Mouse (Mus musculus) midbrain, postnatal 0 days (tissue): ENCODE data around the gene Zfp865. TPM values are rescaled to one million over a fixed set of nuclear protein-coding genes. Genes with fewer than 3 reads are reported as not detected.
A peak's percentile ranks its signal among the peaks of the same experiment; 100 is the strongest.

Experiments
- ATAC-seq: fragments of 200-750 bp; cut with Nextera tagmentation; 2 replicates; pipeline ENCODE4 v1.8.0; 2017; ENCODE audit warnings: moderate number of reproducible peaks, mild to moderate bottlenecking, moderate TSS enrichment, moderate library complexity; ENCODE audit not compliant: low FRiP score
- DNase-seq: peaks from one replicate; pipeline ENCODE4 v3.0.0-alpha.2; 2015; ENCODE audit warnings: low spot score
- H3K27ac ChIP-seq: fragments of 300-500 bp; sonication (generic); 2 replicates; pipeline ENCODE4 v1.5.1; 2014; ENCODE audit warnings: low read depth, mild to moderate bottlenecking, low read length, mixed read lengths
- H3K27me3 ChIP-seq: fragments of 300-500 bp; sonication (generic); 2 replicates; pipeline ENCODE4 v1.6.1; 2014; ENCODE audit warnings: low read length, control low read depth, mixed read lengths; ENCODE audit not compliant: insufficient read depth
- H3K36me3 ChIP-seq: fragments of 300-500 bp; sonication (generic); 2 replicates; pipeline ENCODE4 v1.6.1; 2014; ENCODE audit warnings: low read length, control low read depth, mixed read lengths; ENCODE audit not compliant: insufficient read depth
- H3K4me1 ChIP-seq: fragments of 300-500 bp; sonication (generic); 2 replicates; pipeline ENCODE4 v1.6.1; 2014; ENCODE audit warnings: mild to moderate bottlenecking, control low read depth, antibody characterized with exemption, low read length, mixed read lengths; ENCODE audit not compliant: insufficient read depth
- H3K4me2 ChIP-seq: fragments of 300-500 bp; sonication (generic); 2 replicates; pipeline ENCODE4 v1.6.1; 2014; ENCODE audit warnings: low read depth, mild to moderate bottlenecking, low read length, mixed read lengths; ENCODE audit not compliant: poor library complexity, severe bottlenecking
- H3K4me3 ChIP-seq: fragments of 300-500 bp; sonication (generic); 2 replicates; pipeline ENCODE4 v1.5.1; 2014; ENCODE audit warnings: low read depth, mild to moderate bottlenecking, low read length, moderate library complexity
- H3K9ac ChIP-seq: fragments of 300-500 bp; sonication (generic); replicated peaks from 2 replicates; pipeline ENCODE4 v1.6.1; 2014; ENCODE audit warnings: mild to moderate bottlenecking, low read length, moderate library complexity, mixed read lengths; ENCODE audit not compliant: poor library complexity, severe bottlenecking
- H3K9me3 ChIP-seq: fragments of 300-500 bp; sonication (generic); 2 replicates; pipeline ENCODE4 v1.6.1; 2016; ENCODE audit warnings: low read length, control low read depth
- CTCF ChIP-seq: IDR thresholded peaks from 2 replicates; pipeline ENCODE4 v1.5.1; 2016; ENCODE audit warnings: antibody characterized with exemption, mild to moderate bottlenecking
- WGBS: fragments of 180-500 bp; shearing (Covaris S2); extraction: QIAGEN DNeasy Blood & Tissue Kit; methylation state at CpG from one replicate; pipeline ENCODE4 v1.1.7; 2014; 5-methylcytosine and 5-hydroxymethylcytosine counted together
- polyA plus RNA-seq: library from polyadenylated mRNA; unstranded; fragments of >200 nt; fragmentation: Nextera tagmentation; extraction: Ambion mirVana; gene quantifications from 2 replicates; pipeline ENCODE4 v1.2.1, GENCODE M21; 2015
- total RNA-seq: library from RNA; depleted of rRNA; stranded (reverse); fragments of >200 nt; gene quantifications from 2 replicates; pipeline ENCODE4 v1.2.3, GENCODE M21; 2014

Zfp865 gene
- total and polyA plus RNA-seq, 2 experiments from 2014 or later: 6.8 to 48.4 TPM

DNA sequence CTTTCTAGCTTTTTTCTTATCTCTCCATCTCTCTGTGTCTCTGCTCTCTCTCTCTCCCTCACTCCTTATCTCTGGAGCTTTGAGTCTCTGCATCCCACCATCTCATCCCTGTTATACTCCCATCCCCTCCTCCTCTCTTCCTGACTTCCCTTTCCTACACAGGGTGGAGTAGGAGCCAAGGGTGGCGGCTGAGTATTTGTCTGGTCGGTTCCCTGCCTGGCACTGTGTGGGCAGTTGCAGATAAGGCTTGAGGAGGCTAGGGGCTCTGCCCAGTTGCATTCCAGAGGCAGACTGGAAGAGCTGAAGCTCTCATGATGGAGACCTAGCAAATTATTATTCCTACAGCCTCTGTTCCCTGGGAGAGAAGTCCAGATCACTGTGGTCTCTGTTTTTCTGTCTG is 31.9 kb upstream of the Zfp865 start:
- Histone ChIP-seq H3K4me3 (no peak overlapping the region), H3K36me3 (peaks cover 12% of the 10 kb centered on the region), H3K9ac (no peak overlapping the region), H3K4me1 (no peaks in the 10 kb centered on the region), H3K27me3 (no peaks in the 10 kb centered on the region), H3K9me3 (no peaks in the 10 kb centered on the region), H3K4me2 (no peak overlapping the region), H3K27ac (no peak overlapping the region)
- TF ChIP-seq CTCF: no peak
- ATAC-seq (no peak), DNase-seq (no peak)
- WGBS: 73% methylated on average over 2 of the region's 2 CpGs

GRCm38 (mm10) chr7:4993347-4993998 is 26.7 kb upstream of the Zfp865 start:
- peaks cover 17% of the 10 kb centered on the region for H3K36me3 ChIP-seq
- no peak overlapping the region for H3K27ac ChIP-seq
- H3K9me3 ChIP-seq: no peaks in the 10 kb centered on the region
- peak overlapping the region; percentile 91; the same call in 1 of the 2 replicates for H3K4me2 ChIP-seq
- peaks cover 14% of the 10 kb centered on the region for H3K4me1 ChIP-seq
- TF ChIP-seq CTCF: no peak
- no peak for DNase-seq
- H3K4me3 ChIP-seq: peak overlapping the region; percentile 12; the same call in 1 of the 2 replicates
- H3K27me3 ChIP-seq: no peaks in the 10 kb centered on the region
- no peak overlapping the region for H3K9ac ChIP-seq
- no peak for ATAC-seq
- WGBS: 41% methylated on average over 51 of the region's 55 CpGs

GRCm38 (mm10) chr7:4993999-4994788 is 26.0 kb upstream of the Zfp865 start:
- no peak for DNase-seq
- no peaks in the 10 kb centered on the region for H3K9me3 ChIP-seq
- WGBS: 60% methylated on average over 53 of the region's 59 CpGs
- no peak overlapping the region for H3K27ac ChIP-seq
- H3K4me1 ChIP-seq: peaks cover 14% of the 10 kb centered on the region
- no peak for TF ChIP-seq CTCF
- H3K9ac ChIP-seq: no peak overlapping the region; the same call in 1 of the 2 replicates
- peak overlapping the region; percentile 91 for H3K4me2 ChIP-seq
- peak overlapping the region; percentile 84; the same call in 1 of the 2 replicates for H3K4me3 ChIP-seq
- H3K27me3 ChIP-seq: no peaks in the 10 kb centered on the region
- ATAC-seq: no peak
- H3K36me3 ChIP-seq: peaks cover 17% of the 10 kb centered on the region

DNA sequence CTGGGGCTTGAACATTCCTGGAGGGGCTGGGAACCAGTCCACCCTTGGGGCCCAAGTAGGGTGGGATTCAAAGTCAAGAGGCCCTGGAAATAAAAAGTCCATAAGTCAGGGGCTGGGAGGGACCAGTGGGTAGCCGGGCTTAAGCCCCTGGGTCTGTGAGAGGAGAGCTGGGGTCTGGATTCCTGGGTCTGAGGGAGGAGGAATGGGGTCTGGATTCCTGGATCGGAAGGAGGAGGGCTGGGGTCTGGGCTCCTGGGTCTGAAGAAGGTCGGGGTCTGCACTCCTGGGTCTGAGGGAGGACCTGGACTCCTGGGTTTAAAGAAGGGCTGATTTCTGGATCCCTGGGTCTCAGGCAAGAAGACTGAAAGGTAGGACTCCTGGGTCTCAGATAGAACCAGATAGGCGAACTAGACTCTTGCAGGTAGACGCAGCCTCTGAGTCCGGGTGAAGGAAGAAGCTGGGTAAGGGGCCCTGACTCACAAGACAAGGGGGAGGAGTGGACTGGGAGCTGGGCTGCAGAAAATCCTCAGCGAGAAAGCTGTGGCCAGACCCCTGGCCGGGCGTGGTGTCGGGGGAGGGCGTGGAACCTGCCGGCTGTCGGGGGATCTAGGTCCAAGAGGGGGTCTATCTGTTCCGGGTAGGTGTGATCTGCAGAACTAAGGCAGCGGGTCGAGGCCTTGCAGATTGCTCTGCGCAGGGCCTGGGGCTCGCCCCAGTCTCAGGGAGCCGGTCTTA is 24.7 kb upstream of the Zfp865 start:
- no peaks in the 10 kb centered on the region for H3K9me3 ChIP-seq
- H3K4me1 ChIP-seq: peaks cover 14% of the 10 kb centered on the region
- DNase-seq: peak; percentile 12
- peak overlapping the region; percentile 84 for H3K4me3 ChIP-seq
- 4% methylated on average over 19 of the region's 19 CpGs for WGBS
- H3K9ac ChIP-seq: peak overlapping the region; percentile 99
- H3K27ac ChIP-seq: peak overlapping the region; percentile 88
- peak overlapping the region; percentile 91 for H3K4me2 ChIP-seq
- no peak for TF ChIP-seq CTCF
- H3K36me3 ChIP-seq: peaks cover 17% of the 10 kb centered on the region
- H3K27me3 ChIP-seq: no peaks in the 10 kb centered on the region
- peak; percentile 15 for ATAC-seq

- ATAC-seq (peak; percentile 85), DNase-seq (peak; percentile 94)
- H3K4me3 ChIP-seq: peak within 1 kb of the TSS; percentile 84
- H3K9me3 ChIP-seq: no peaks in the 10 kb centered on the region
- H3K9ac ChIP-seq: peak within 1 kb of the TSS; percentile 99
- TF ChIP-seq CTCF: no peak
- H3K36me3 ChIP-seq: peaks cover 17% of the 10 kb centered on the region
- 3% methylated on average over 14 of the region's 26 CpGs for WGBS
- peak within 1 kb of the TSS; percentile 91 for H3K4me2 ChIP-seq
- peaks cover 14% of the 10 kb centered on the region for H3K4me1 ChIP-seq
- peak within 1 kb of the TSS; percentile 88 for H3K27ac ChIP-seq
- no peaks in the 10 kb centered on the region for H3K27me3 ChIP-seq
These were observed 23.9 kb upstream of the Zfp865 start, which contains the start of gene Zfp579 for GRCm38 (mm10) chr7:4996003-4996895. Gene Zfp579 (minus strand): TSS chr7:4996158.
